Mouse (Mus musculus): Measurements from ENCODE around the gene Adra1d. TPM values are rescaled to one million over a fixed set of nuclear protein-coding genes. Genes with fewer than 3 reads are reported as not detected.

Adra1d gene
- polyA plus RNA-seq, 1 experiment from 2014 or later, result 1.6 TPM

- WGBS, result 34% methylated on average over 11 of the region's 11 CpGs
- Histone ChIP-seq H3K9ac (ENCODE audit: low read depth, low read length) (no peak overlapping the region), H3K27me3 (replicated peaks; ENCODE audit: control insufficient read depth, insufficient read depth, low read length) (no peaks in the 10 kb centered on the region), H3K4me3 (ENCODE audit: low read depth, low read length) (no peak overlapping the region), H3K9me3 (ENCODE audit: control insufficient read depth, low read length) (no peaks in the 10 kb centered on the region), H3K4me2 (ENCODE audit: low read depth, low read length) (no peak overlapping the region), H3K4me1 (ENCODE audit: control insufficient read depth, insufficient read depth, low read length) (no peaks in the 10 kb centered on the region), H3K27ac (replicated peaks; ENCODE audit: low read depth, low read length) (no peak overlapping the region), H3K36me3 (ENCODE audit: control insufficient read depth, insufficient read depth, low read length) (no peaks in the 10 kb centered on the region; the same call in 1 of the 2 replicates)
- ATAC-seq (ENCODE audit: low read depth) (peak; percentile 28; the same call in 1 of the 2 replicates), DNase-seq (ENCODE audit: low spot score) (peak; percentile 74)
These were observed 32.0 kb downstream of the Adra1d start for GRCm38 (mm10) chr2:131529898-131530622.

- H3K9ac ChIP-seq (ENCODE audit: low read depth, low read length), result no peak overlapping the region
- H3K27ac ChIP-seq (replicated peaks; ENCODE audit: low read depth, low read length), result no peak overlapping the region; the same call in 1 of the 2 replicates
- no peak for DNase-seq (ENCODE audit: low spot score)
- no peak overlapping the region for H3K4me3 ChIP-seq (ENCODE audit: low read depth, low read length)
- H3K36me3 ChIP-seq (ENCODE audit: control insufficient read depth, insufficient read depth, low read length), result peaks cover 4% of the 10 kb centered on the region
- no peak overlapping the region for H3K4me2 ChIP-seq (ENCODE audit: low read depth, low read length)
- WGBS, result 39% methylated on average over 3 of the region's 3 CpGs
- no peaks in the 10 kb centered on the region for H3K9me3 ChIP-seq (ENCODE audit: control insufficient read depth, low read length)
- no peaks in the 10 kb centered on the region for H3K27me3 ChIP-seq (replicated peaks; ENCODE audit: control insufficient read depth, insufficient read depth, low read length)
- H3K4me1 ChIP-seq (ENCODE audit: control insufficient read depth, insufficient read depth, low read length), result no peaks in the 10 kb centered on the region
- ATAC-seq (ENCODE audit: low read depth), result no peak
These were observed 35.0 kb downstream of the Adra1d start for GRCm38 (mm10) chr2:131527061-131527460.

- H3K27me3 ChIP-seq (replicated peaks; ENCODE audit: control insufficient read depth, insufficient read depth, low read length), result no peaks in the 10 kb centered on the region
- H3K36me3 ChIP-seq (ENCODE audit: control insufficient read depth, insufficient read depth, low read length), result peaks cover 38% of the 10 kb centered on the region
- no peak for DNase-seq (ENCODE audit: low spot score)
- ATAC-seq (ENCODE audit: low read depth), result no peak
- H3K4me3 ChIP-seq (ENCODE audit: low read depth, low read length), result no peak overlapping the region
- no peaks in the 10 kb centered on the region for H3K4me1 ChIP-seq (ENCODE audit: control insufficient read depth, insufficient read depth, low read length)
- WGBS, result 96% methylated on average over 19 of the region's 19 CpGs
- H3K9me3 ChIP-seq (ENCODE audit: control insufficient read depth, low read length), result no peaks in the 10 kb centered on the region
- H3K9ac ChIP-seq (ENCODE audit: low read depth, low read length), result no peak overlapping the region
- no peak overlapping the region for H3K27ac ChIP-seq (replicated peaks; ENCODE audit: low read depth, low read length)
- H3K4me2 ChIP-seq (ENCODE audit: low read depth, low read length), result no peak overlapping the region
These were observed 41.3 kb downstream of the Adra1d start for GRCm38 (mm10) chr2:131520743-131521142.

GRCm38 (mm10) chr2:131518790-131519189 lies 43.3 kb downstream of the Adra1d start:
- no peaks in the 10 kb centered on the region for H3K27me3 ChIP-seq (replicated peaks; ENCODE audit: control insufficient read depth, insufficient read depth, low read length)
- H3K4me1 ChIP-seq (ENCODE audit: control insufficient read depth, insufficient read depth, low read length), result no peaks in the 10 kb centered on the region
- no peak overlapping the region for H3K27ac ChIP-seq (replicated peaks; ENCODE audit: low read depth, low read length)
- no peak overlapping the region for H3K9ac ChIP-seq (ENCODE audit: low read depth, low read length)
- DNase-seq (ENCODE audit: low spot score), result no peak
- 61% methylated on average over 3 of the region's 3 CpGs for WGBS
- no peak for ATAC-seq (ENCODE audit: low read depth)
- H3K36me3 ChIP-seq (ENCODE audit: control insufficient read depth, insufficient read depth, low read length), result peaks cover 40% of the 10 kb centered on the region
- H3K4me2 ChIP-seq (ENCODE audit: low read depth, low read length), result no peak overlapping the region
- H3K4me3 ChIP-seq (ENCODE audit: low read depth, low read length), result no peak overlapping the region
- H3K9me3 ChIP-seq (ENCODE audit: control insufficient read depth, low read length), result no peaks in the 10 kb centered on the region

- no peak for ATAC-seq (ENCODE audit: low read depth)
These were observed 44.5 kb downstream of the Adra1d start for GRCm38 (mm10) chr2:131517550-131517949.

GRCm38 (mm10) chr2:131514055-131514621 lies 47.9 kb downstream of the Adra1d start:
- Histone ChIP-seq H3K4me2 (ENCODE audit: low read depth, low read length) (no peak overlapping the region), H3K4me1 (ENCODE audit: control insufficient read depth, insufficient read depth, low read length) (peaks cover 11% of the 10 kb centered on the region), H3K9me3 (ENCODE audit: control insufficient read depth, low read length) (no peaks in the 10 kb centered on the region), H3K36me3 (ENCODE audit: control insufficient read depth, insufficient read depth, low read length) (peaks cover 19% of the 10 kb centered on the region), H3K9ac (ENCODE audit: low read depth, low read length) (no peak overlapping the region), H3K27me3 (replicated peaks; ENCODE audit: control insufficient read depth, insufficient read depth, low read length) (no peaks in the 10 kb centered on the region), H3K4me3 (ENCODE audit: low read depth, low read length) (no peak overlapping the region), H3K27ac (replicated peaks; ENCODE audit: low read depth, low read length) (no peak overlapping the region)
- no peak for DNase-seq (ENCODE audit: low spot score)
- 72% methylated on average over 4 of the region's 4 CpGs for WGBS
- ATAC-seq (ENCODE audit: low read depth), result no peak

More at GRCm38 (mm10) chr2:131517550-131517949, 44.5 kb downstream of the Adra1d start:
- no peaks in the 10 kb centered on the region for H3K27me3 ChIP-seq (replicated peaks; ENCODE audit: control insufficient read depth, insufficient read depth, low read length)
- H3K4me3 ChIP-seq (ENCODE audit: low read depth, low read length), result no peak overlapping the region
- H3K9me3 ChIP-seq (ENCODE audit: control insufficient read depth, low read length), result no peaks in the 10 kb centered on the region
- peaks cover 40% of the 10 kb centered on the region for H3K36me3 ChIP-seq (ENCODE audit: control insufficient read depth, insufficient read depth, low read length)
- no peak overlapping the region for H3K27ac ChIP-seq (replicated peaks; ENCODE audit: low read depth, low read length)
- H3K9ac ChIP-seq (ENCODE audit: low read depth, low read length), result no peak overlapping the region
- WGBS, result 90% methylated on average over 4 of the region's 4 CpGs
- no peak overlapping the region for H3K4me2 ChIP-seq (ENCODE audit: low read depth, low read length)
- DNase-seq (ENCODE audit: low spot score), result no peak
- H3K4me1 ChIP-seq (ENCODE audit: control insufficient read depth, insufficient read depth, low read length), result no peaks in the 10 kb centered on the region

GRCm38 (mm10) chr2:131513477-131513876 lies 48.6 kb downstream of the Adra1d start:
- H3K27me3 ChIP-seq (replicated peaks; ENCODE audit: control insufficient read depth, insufficient read depth, low read length), result no peaks in the 10 kb centered on the region
- H3K4me2 ChIP-seq (ENCODE audit: low read depth, low read length), result no peak overlapping the region
- DNase-seq (ENCODE audit: low spot score), result no peak
- 31% methylated on average over 2 of the region's 2 CpGs for WGBS
- H3K4me1 ChIP-seq (ENCODE audit: control insufficient read depth, insufficient read depth, low read length), result peaks cover 17% of the 10 kb centered on the region
- no peak overlapping the region for H3K4me3 ChIP-seq (ENCODE audit: low read depth, low read length)
- H3K36me3 ChIP-seq (ENCODE audit: control insufficient read depth, insufficient read depth, low read length), result peaks cover 13% of the 10 kb centered on the region
- no peak overlapping the region for H3K9ac ChIP-seq (ENCODE audit: low read depth, low read length)
- no peak for ATAC-seq (ENCODE audit: low read depth)
- no peaks in the 10 kb centered on the region for H3K9me3 ChIP-seq (ENCODE audit: control insufficient read depth, low read length)
- no peak overlapping the region for H3K27ac ChIP-seq (replicated peaks; ENCODE audit: low read depth, low read length)

GRCm38 (mm10) chr2:131510531-131510930 lies 51.6 kb downstream of the Adra1d start:
- ATAC-seq (ENCODE audit: low read depth) (no peak), DNase-seq (ENCODE audit: low spot score) (no peak)
- Histone ChIP-seq H3K4me2 (ENCODE audit: low read depth, low read length) (no peak overlapping the region), H3K9ac (ENCODE audit: low read depth, low read length) (no peak overlapping the region), H3K4me1 (ENCODE audit: control insufficient read depth, insufficient read depth, low read length) (peaks cover 38% of the 10 kb centered on the region), H3K36me3 (ENCODE audit: control insufficient read depth, insufficient read depth, low read length) (0 out of 2 replicates have a peak, but pooled peaks cover under 1% of the 10 kb centered on the region), H3K27ac (replicated peaks; ENCODE audit: low read depth, low read length) (no peak overlapping the region), H3K9me3 (ENCODE audit: control insufficient read depth, low read length) (no peaks in the 10 kb centered on the region), H3K27me3 (replicated peaks; ENCODE audit: control insufficient read depth, insufficient read depth, low read length) (no peaks in the 10 kb centered on the region), H3K4me3 (ENCODE audit: low read depth, low read length) (no peak overlapping the region)
- 58% methylated on average over 5 of the region's 5 CpGs for WGBS
